Mouse (Mus musculus) left cerebral cortex, postnatal 14 days (tissue): ENCODE measurements around the gene Pycard. TPM values are rescaled to one million over a fixed set of nuclear protein-coding genes. Genes with fewer than 3 reads are reported as not detected.

ENCODE experiments used
- DNase-seq, 2 experiments: peaks; one replicate each; pipeline ENCODE4 v3.0.0; 2021 to 2022; ENCODE audit warnings: low spot score in 2 of 2, mixed read lengths in 1 of 2
- intact Hi-C: fragments of 180-260 bp; cut with DNase I; formaldehyde crosslinking; loops from one replicate; pipeline ENCODE4 v1.15.1; 2025
- total RNA-seq, 2 experiments: library from RNA; stranded (reverse); gene quantifications; 2 replicates each; pipeline ENCODE4 v1.2.3; 2021

The Pycard gene
- total RNA-seq, 2 experiments from 2014 or later = 2.2 to 3.7 TPM

GRCm38 (mm10) chr7:128004487-128005362 lies 11.1 kb upstream of the Pycard start:
- DNase-seq = no peak
- intact Hi-C loops = loop anchor here (10.0 kb wide), 1 partner anchor 200 kb away; the partner anchor contains the start of gene Cox6a2

- intact Hi-C loops = loop anchor here (10.0 kb wide), 1 partner anchor 201 kb away; the partner anchor contains the start of gene Cox6a2
- DNase-seq = no peak
Observed at GRCm38 (mm10) chr7:128004150-128004486, 10.5 kb upstream of the Pycard start.

- DNase-seq = no peak
- intact Hi-C loops = loop anchor here (10.0 kb wide), 1 partner anchor 201 kb away; the partner anchor contains the start of gene Cox6a2
Observed at GRCm38 (mm10) chr7:128003688-128004087, 10.0 kb upstream of the Pycard start, which contains the start of gene Trim72. Gene Trim72 (plus strand): TSS chr7:128003949.

GRCm38 (mm10) chr7:128003098-128003497 lies 9.4 kb upstream of the Pycard start:
- intact Hi-C loops = loop anchor here (10.0 kb wide), 1 partner anchor 202 kb away; the partner anchor contains the start of gene Cox6a2

DNA sequence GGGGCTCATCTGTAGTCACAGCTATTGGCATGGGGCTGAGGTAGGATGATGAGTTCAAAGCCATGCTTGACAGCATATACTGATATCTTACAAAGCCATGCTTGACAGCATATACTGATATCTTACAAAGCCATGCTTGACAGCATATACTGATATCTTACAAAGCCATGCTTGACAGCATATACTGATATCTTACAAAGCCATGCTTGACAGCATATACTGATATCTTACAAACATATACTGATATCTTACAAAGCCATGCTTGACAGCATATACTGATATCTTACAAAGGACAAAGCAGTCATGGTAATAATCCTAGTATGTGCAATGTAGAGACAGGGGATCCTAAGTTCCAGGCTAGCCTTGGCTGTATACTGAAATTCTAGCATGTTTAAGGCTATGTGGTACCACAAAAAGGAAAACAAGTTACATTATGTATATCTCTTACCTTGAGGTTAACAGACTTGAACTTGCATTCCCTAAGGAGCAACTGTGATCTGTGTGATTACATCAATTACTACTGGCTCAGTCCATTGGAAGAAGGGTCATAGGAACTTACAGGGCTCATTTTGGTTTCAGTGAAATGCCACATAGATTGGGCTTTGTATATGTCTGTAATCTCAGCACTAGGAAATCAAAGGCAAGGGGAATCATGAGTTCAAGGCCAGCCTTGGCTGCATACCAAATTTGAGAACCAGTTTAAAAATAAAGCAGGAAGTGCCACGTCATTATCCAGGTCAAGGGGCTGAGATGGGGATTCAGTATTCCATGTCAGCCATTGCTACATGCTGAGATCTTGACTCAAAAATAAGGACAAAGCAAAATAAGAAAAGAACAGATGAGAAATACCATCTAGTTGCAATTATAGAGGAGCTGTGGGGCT lies 6.6 kb upstream of the Pycard start:
- no peak for DNase-seq
- intact Hi-C loops = loop anchor here (10.0 kb wide), 1 partner anchor 204 kb away; the partner anchor contains the start of gene Cox6a2

More at GRCm38 (mm10) chr7:128003098-128003497, 9.4 kb upstream of the Pycard start:
- DNase-seq = no peak

- intact Hi-C loops = no loop called here
- DNase-seq = no peak
Observed at GRCm38 (mm10) chr7:127999436-127999835, 5.8 kb upstream of the Pycard start.

- intact Hi-C loops = no loop called here
- no peak for DNase-seq
Observed at GRCm38 (mm10) chr7:127992488-127993340, 953 bp downstream of the Pycard start.

GRCm38 (mm10) chr7:127991643-127992487 lies 1.8 kb downstream of the Pycard start:
- DNase-seq = peak; percentile 78 to 86
- intact Hi-C loops = no loop called here

- intact Hi-C loops = no loop called here
- no peak for DNase-seq
Observed at GRCm38 (mm10) chr7:127988904-127989303, 4.8 kb downstream of the Pycard start.

DNA sequence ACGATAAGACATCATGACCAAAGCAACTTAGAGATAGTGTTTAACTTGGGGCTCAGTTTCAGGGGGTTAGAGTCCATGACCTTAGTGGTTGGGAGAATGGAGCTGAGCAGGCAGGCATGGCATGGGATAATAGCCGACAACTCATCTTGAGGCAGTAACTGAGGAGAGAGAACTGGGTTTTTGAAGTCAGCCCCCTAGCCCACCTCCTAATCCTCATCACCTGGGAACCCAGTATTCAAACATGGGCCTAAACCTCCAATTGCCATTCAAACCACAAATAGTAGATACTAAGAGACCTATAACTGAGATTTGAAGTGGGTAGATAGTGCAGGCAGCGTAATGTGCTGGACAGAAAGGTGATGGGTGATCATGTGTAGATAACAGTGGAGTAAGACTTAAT lies 13.1 kb downstream of the Pycard start:
- intact Hi-C loops = no loop called here

GRCm38 (mm10) chr7:127978856-127979255 lies 14.8 kb downstream of the Pycard start:
- no peak for DNase-seq
- intact Hi-C loops = no loop called here

More for the DNA sequence above, 13.1 kb downstream of the Pycard start:
- DNase-seq = no peak

DNA sequence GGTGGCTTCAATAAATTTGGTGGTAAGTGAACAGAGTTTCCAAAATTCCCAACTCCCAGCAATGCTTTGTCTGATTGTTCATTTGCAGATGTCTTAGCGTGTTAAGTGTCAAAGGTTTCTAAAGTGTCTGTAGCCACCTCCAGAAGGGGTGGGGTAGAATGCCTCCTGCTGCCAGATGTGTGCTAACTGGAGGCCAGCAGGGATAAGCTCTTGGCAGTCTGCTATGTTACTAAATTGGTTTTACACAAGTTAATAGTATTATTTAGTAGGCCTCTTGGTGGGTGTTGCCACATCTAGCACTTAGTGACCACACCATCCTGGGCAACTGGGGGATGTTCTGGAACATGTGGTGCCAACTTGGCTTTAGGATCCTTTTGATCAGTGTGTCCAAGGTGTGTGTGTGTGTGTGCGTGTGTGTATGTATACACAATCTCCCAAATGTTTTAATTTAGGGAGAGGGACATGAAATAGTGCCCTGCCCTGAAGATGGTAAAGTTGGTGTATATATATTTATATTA lies 19.2 kb downstream of the Pycard start:
- no peak for DNase-seq
- intact Hi-C loops = no loop called here

GRCm38 (mm10) chr7:127967922-127968828 lies 25.5 kb downstream of the Pycard start:
- DNase-seq = peak; percentile 64 to 76
- intact Hi-C loops = no loop called here

GRCm38 (mm10) chr7:127967004-127967921 lies 26.4 kb downstream of the Pycard start, which contains the start of gene Fus:
Gene Fus (plus strand): TSS chr7:127967457.
- intact Hi-C loops = no loop called here
- DNase-seq = peak; percentile 93 to 95

DNA sequence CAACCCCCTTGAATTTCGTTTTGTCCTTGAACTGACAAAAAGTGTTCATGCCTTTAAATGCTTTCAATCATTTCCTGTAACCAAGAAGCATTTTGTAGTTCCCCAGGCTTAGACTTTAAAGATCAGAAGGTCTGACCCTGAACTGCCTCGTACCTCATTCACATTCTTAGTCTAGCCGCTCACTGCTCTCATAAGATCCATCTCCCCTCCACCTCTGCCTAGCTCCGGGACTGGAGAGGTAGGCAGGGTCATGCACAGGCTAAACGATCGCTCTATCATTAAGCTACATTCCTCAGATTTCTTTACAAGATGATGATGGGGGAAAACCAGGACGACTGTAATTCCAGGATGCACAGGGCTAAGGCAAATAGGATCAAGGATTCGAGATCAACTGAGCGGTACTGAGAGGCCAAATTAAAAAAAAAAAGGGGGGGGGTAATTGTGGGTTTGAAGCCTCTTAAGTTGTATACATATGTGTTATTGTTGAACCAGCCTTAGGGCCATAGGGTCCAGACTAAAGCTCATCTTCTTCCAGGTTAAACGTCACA lies 27.2 kb downstream of the Pycard start:
- intact Hi-C loops = no loop called here
- no peak for DNase-seq
